Mouse (Mus musculus): ENCODE measurements at regions not wholly inside any gene's neighbourhood (a gene's known extent, or its start where the extent isn't known, plus 50 kb on each side); places are given as distances from the start of the nearest gene placed in this dataset.

DNA sequence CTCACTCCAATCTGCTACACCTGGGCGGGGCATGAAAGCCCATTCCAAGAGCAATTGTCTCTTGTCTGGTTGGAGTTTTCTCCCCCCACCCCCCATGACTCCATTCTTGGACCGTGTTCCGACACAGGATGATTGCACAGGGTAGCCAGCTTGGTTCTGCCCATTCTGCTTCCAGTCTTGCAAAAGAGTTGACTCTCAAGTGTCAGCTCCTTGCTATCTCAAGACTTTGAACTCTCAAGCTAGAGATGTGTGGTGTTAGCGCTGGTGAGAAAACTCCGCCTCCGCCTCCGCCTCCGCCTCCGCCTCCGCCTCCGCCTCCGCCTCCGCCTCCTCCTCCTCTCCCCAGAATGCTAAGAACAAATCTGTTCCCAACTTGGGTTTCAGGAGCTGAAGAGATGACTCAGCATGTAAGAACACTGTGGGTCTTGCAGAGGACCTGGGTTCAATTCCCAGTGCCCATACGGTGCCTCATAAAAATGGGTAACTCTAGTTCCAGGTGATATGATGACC lies 135.1 kb downstream of the Bcat1 start:
- Histone ChIP-seq H3K27ac (replicated peaks; ENCODE audit: low read depth, low read length) (no peak overlapping the region), H3K4me2 (ENCODE audit: low read depth, low read length) (no peak overlapping the region), H3K36me3 (ENCODE audit: control insufficient read depth, insufficient read depth, low read length) (no peaks in the 10 kb centered on the region), H3K4me3 (ENCODE audit: low read depth, low read length) (no peak overlapping the region), H3K4me1 (ENCODE audit: control insufficient read depth, insufficient read depth, low read length) (no peaks in the 10 kb centered on the region), H3K27me3 (replicated peaks; ENCODE audit: control insufficient read depth, insufficient read depth, low read length) (no peaks in the 10 kb centered on the region), H3K9me3 (ENCODE audit: control insufficient read depth, low read length) (no peaks in the 10 kb centered on the region), H3K9ac (ENCODE audit: low read depth, low read length) (no peak overlapping the region)
- ATAC-seq (ENCODE audit: low read depth) = no peak
- WGBS = 97% methylated on average over 14 of the region's 14 CpGs
- no peak for DNase-seq (ENCODE audit: low spot score)

DNA sequence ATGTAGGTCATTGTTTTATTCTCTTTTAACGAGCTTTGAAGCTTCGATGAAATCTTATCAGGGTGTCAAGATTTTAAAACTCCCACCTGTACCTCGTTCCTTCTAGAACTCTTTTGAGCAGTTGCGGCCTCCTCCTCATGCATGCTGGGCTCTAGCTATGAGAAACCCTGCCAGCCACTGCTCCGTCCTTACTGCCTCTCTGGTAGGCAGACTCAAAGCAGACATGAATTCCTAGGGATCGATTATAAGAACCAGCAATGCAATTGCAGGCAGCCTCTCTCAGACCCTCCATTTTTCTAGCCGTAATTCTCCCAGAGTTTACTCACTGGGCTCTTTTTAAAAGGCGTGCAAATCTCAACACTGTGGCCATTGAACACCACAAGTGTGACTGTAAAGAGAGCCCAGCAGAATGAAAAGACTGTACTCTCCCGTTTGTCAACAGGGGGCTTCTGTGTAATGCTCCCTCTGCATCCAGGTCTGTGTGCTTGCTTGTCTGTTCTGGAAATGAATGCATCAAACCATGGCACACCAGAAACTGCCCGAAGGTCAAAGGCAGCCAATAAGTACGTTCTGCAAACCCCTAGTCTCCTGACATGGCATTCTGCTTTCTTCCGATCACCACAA lies 137.3 kb downstream of the Bcat1 start:
- no peaks in the 10 kb centered on the region for H3K36me3 ChIP-seq (ENCODE audit: control insufficient read depth, insufficient read depth, low read length)
- H3K27me3 ChIP-seq (replicated peaks; ENCODE audit: control insufficient read depth, insufficient read depth, low read length) = no peaks in the 10 kb centered on the region
- no peaks in the 10 kb centered on the region for H3K4me1 ChIP-seq (ENCODE audit: control insufficient read depth, insufficient read depth, low read length)
- H3K4me3 ChIP-seq (ENCODE audit: low read depth, low read length) = no peak overlapping the region
- peak; percentile 7 for DNase-seq (ENCODE audit: low spot score)
- 0 out of 2 replicates have a peak overlapping the region, but pooled peaks have one; percentile 28 for H3K27ac ChIP-seq (replicated peaks; ENCODE audit: low read depth, low read length)
- H3K4me2 ChIP-seq (ENCODE audit: low read depth, low read length) = no peak overlapping the region
- ATAC-seq (ENCODE audit: low read depth) = no peak
- H3K9me3 ChIP-seq (ENCODE audit: control insufficient read depth, low read length) = no peaks in the 10 kb centered on the region
- WGBS = 74% methylated on average over 12 of the region's 12 CpGs
- H3K9ac ChIP-seq (ENCODE audit: low read depth, low read length) = no peak overlapping the region

DNA sequence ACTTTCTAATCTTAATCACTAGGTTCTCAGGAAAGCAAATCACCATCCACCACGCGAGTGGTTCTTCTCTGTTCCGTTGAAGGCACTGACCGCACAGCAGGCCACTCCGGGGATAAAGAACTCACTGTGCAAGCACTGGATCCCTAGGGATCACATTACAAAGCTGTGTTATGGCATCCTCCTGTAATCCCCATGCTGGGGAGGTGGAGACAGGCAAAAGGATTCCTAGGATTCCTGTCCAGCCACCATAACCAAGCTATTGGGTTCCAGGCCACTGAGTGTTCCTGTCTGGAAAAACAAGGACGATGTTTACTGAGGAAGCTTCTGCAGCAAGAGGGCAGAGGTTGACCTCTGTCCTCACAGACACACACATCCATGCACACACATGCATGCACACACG lies 138.8 kb downstream of the Bcat1 start:
- no peaks in the 10 kb centered on the region for H3K27me3 ChIP-seq (replicated peaks; ENCODE audit: control insufficient read depth, insufficient read depth, low read length)
- no peak overlapping the region for H3K9ac ChIP-seq (ENCODE audit: low read depth, low read length)
- no peak overlapping the region for H3K4me3 ChIP-seq (ENCODE audit: low read depth, low read length)
- H3K9me3 ChIP-seq (ENCODE audit: control insufficient read depth, low read length) = 0 out of 2 replicates have a peak, but pooled peaks cover 3% of the 10 kb centered on the region
- DNase-seq (ENCODE audit: low spot score) = peak; percentile 20
- H3K27ac ChIP-seq (replicated peaks; ENCODE audit: low read depth, low read length) = no peak overlapping the region
- WGBS = 47% methylated on average over 7 of the region's 7 CpGs
- no peaks in the 10 kb centered on the region for H3K36me3 ChIP-seq (ENCODE audit: control insufficient read depth, insufficient read depth, low read length)
- no peak overlapping the region for H3K4me2 ChIP-seq (ENCODE audit: low read depth, low read length)
- ATAC-seq (ENCODE audit: low read depth) = no peak
- no peaks in the 10 kb centered on the region for H3K4me1 ChIP-seq (ENCODE audit: control insufficient read depth, insufficient read depth, low read length)

DNA sequence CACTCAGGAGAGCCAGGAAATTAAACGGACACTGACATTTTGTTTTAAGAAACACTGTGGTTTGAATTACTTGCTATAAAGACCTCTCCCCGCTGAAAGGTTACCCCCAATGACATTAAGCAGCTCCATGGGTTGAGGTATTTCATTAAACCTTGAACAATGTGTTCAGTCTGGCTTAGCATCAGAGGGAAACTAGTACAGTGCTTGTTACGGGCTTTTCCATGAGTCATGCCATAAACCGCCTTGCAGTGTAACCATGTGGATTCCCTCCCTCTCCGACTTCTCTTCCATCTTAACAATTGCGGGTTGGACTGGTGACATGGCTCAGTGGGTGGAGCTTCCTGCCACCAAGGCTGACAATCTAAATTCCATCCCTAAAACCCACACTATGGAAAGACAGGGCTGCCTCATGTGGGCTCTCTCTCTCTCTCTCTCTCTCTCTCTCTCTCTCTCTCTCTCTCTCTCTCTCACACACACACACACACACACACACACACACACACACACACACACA lies 142.2 kb downstream of the Bcat1 start:
- Histone ChIP-seq H3K27me3 (replicated peaks; ENCODE audit: control insufficient read depth, insufficient read depth, low read length) (no peaks in the 10 kb centered on the region), H3K36me3 (ENCODE audit: control insufficient read depth, insufficient read depth, low read length) (no peaks in the 10 kb centered on the region), H3K4me2 (ENCODE audit: low read depth, low read length) (no peak overlapping the region), H3K4me3 (ENCODE audit: low read depth, low read length) (no peak overlapping the region), H3K9ac (ENCODE audit: low read depth, low read length) (no peak overlapping the region), H3K9me3 (ENCODE audit: control insufficient read depth, low read length) (0 out of 2 replicates have a peak, but pooled peaks cover 3% of the 10 kb centered on the region), H3K4me1 (ENCODE audit: control insufficient read depth, insufficient read depth, low read length) (no peaks in the 10 kb centered on the region), H3K27ac (replicated peaks; ENCODE audit: low read depth, low read length) (no peak overlapping the region)
- DNase-seq (ENCODE audit: low spot score) (no peak), ATAC-seq (ENCODE audit: low read depth) (no peak)
- 71% methylated on average over 6 of the region's 6 CpGs for WGBS

DNA sequence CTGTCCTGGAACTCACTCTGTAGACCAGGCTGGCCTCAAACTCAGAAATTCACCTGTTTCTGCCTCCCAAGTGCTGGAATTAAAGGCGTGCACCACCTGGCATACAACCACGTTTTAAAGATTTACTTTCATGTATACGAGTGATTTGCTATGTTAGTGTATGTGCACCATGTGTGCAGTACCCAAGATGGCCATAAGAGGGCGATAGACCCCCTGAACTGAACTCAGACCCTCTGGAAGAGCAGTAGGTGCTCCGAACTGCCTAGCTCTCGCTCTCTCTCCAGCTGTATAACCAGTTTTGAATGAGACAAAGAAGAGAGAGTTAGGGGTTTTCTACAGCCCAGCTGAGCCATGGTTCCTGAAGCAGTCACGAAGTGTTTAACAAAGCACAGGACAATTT lies 143.6 kb downstream of the Bcat1 start:
- Histone ChIP-seq H3K9me3 (ENCODE audit: control insufficient read depth, low read length) (0 out of 2 replicates have a peak, but pooled peaks cover 3% of the 10 kb centered on the region), H3K27ac (replicated peaks; ENCODE audit: low read depth, low read length) (no peak overlapping the region), H3K36me3 (ENCODE audit: control insufficient read depth, insufficient read depth, low read length) (no peaks in the 10 kb centered on the region), H3K27me3 (replicated peaks; ENCODE audit: control insufficient read depth, insufficient read depth, low read length) (no peaks in the 10 kb centered on the region), H3K9ac (ENCODE audit: low read depth, low read length) (no peak overlapping the region), H3K4me2 (ENCODE audit: low read depth, low read length) (no peak overlapping the region), H3K4me3 (ENCODE audit: low read depth, low read length) (no peak overlapping the region), H3K4me1 (ENCODE audit: control insufficient read depth, insufficient read depth, low read length) (no peaks in the 10 kb centered on the region)
- 80% methylated on average over 7 of the region's 7 CpGs for WGBS
- DNase-seq (ENCODE audit: low spot score) (no peak), ATAC-seq (ENCODE audit: low read depth) (no peak)

DNA sequence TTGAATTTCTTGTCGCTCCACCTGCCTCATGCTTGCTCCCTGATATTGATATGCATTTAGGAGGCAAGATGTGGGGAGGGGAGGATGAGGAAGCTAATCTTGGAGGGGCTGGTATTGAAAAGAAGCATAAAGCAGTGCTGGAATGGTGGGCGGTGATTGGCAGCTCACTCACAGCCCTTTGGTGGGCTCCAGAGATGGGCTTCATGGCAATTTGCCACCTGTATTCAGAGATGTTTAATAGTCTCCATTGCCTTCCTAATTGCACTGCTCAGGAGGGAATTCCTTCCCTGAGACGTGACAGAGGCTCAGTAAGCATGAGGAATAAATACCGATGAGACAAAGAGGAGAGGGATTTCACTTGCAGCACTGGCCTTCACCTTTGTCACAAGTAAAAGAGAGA lies 146.0 kb downstream of the Bcat1 start:
- DNase-seq (ENCODE audit: low spot score) (no peak), ATAC-seq (ENCODE audit: low read depth) (no peak)
- Histone ChIP-seq H3K9ac (ENCODE audit: low read depth, low read length) (no peak overlapping the region), H3K27me3 (replicated peaks; ENCODE audit: control insufficient read depth, insufficient read depth, low read length) (no peaks in the 10 kb centered on the region), H3K4me2 (ENCODE audit: low read depth, low read length) (no peak overlapping the region), H3K4me3 (ENCODE audit: low read depth, low read length) (no peak overlapping the region), H3K36me3 (ENCODE audit: control insufficient read depth, insufficient read depth, low read length) (no peaks in the 10 kb centered on the region), H3K9me3 (ENCODE audit: control insufficient read depth, low read length) (0 out of 2 replicates have a peak, but pooled peaks cover 3% of the 10 kb centered on the region), H3K4me1 (ENCODE audit: control insufficient read depth, insufficient read depth, low read length) (no peaks in the 10 kb centered on the region), H3K27ac (replicated peaks; ENCODE audit: low read depth, low read length) (no peak overlapping the region)
- WGBS = 71% methylated on average over 4 of the region's 4 CpGs

DNA sequence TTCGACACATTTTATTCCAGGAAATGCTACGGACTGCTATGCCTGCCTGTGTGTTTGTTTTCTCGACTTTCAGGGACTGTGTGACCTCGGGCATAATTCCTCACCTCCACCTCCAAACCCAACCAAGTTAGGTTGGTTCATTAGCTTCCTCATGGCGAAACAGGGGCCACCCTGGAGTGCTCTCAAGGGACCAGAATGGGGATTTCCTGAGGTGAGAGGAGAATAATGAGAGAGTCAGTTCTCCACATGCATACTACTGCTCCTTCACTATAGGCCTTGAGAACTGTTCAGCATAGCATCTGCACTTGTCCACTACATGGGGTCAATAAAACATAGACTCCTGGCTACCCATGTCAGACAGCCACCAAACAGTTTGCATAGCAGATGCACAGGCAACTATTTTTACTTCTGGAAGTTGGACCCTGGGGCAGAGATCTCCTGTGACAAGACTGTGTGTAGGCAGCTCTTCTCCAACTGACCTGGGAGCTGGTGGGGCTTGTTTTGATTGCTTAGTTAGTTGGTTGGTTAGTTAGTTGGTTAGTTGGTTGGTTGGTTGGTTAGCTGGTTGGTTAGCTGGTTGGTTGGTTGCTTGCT lies 146.6 kb downstream of the Bcat1 start:
- DNase-seq (ENCODE audit: low spot score) (no peak), ATAC-seq (ENCODE audit: low read depth) (no peak)
- Histone ChIP-seq H3K9me3 (ENCODE audit: control insufficient read depth, low read length) (0 out of 2 replicates have a peak, but pooled peaks cover 3% of the 10 kb centered on the region), H3K4me1 (ENCODE audit: control insufficient read depth, insufficient read depth, low read length) (no peaks in the 10 kb centered on the region), H3K9ac (ENCODE audit: low read depth, low read length) (no peak overlapping the region), H3K4me2 (ENCODE audit: low read depth, low read length) (no peak overlapping the region), H3K27ac (replicated peaks; ENCODE audit: low read depth, low read length) (no peak overlapping the region), H3K36me3 (ENCODE audit: control insufficient read depth, insufficient read depth, low read length) (no peaks in the 10 kb centered on the region), H3K27me3 (replicated peaks; ENCODE audit: control insufficient read depth, insufficient read depth, low read length) (no peaks in the 10 kb centered on the region), H3K4me3 (ENCODE audit: low read depth, low read length) (no peak overlapping the region)
- WGBS = 68% methylated on average over 5 of the region's 5 CpGs

DNA sequence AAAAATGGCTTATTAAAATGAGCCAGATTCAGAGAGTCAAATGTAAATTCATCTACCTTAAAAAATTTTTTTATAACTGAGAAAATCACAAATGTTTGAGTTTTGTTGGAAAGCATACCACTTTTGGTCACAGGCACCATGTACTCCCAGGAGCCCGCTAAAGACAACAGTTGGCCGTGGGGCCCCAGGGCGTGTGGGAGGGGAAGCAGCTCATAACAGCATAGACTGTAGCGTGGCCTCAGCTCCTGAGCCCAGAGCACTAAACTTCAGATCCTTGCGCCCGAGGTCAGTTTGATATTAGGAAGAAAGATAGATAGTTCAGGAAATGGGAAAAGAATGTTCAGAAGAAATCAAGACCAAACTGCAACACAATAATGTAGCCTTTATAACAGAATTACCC lies 145.8 kb upstream of the Sox5 start:
- H3K4me2 ChIP-seq (ENCODE audit: low read depth, low read length) = no peak overlapping the region
- H3K4me3 ChIP-seq (ENCODE audit: low read depth, low read length) = no peak overlapping the region
- H3K4me1 ChIP-seq (ENCODE audit: control insufficient read depth, insufficient read depth, low read length) = no peaks in the 10 kb centered on the region
- H3K27ac ChIP-seq (replicated peaks; ENCODE audit: low read depth, low read length) = no peak overlapping the region
- DNase-seq (ENCODE audit: low spot score) = no peak
- no peak overlapping the region for H3K9ac ChIP-seq (ENCODE audit: low read depth, low read length)
- ATAC-seq (ENCODE audit: low read depth) = no peak
- H3K36me3 ChIP-seq (ENCODE audit: control insufficient read depth, insufficient read depth, low read length) = no peaks in the 10 kb centered on the region
- no peaks in the 10 kb centered on the region for H3K27me3 ChIP-seq (replicated peaks; ENCODE audit: control insufficient read depth, insufficient read depth, low read length)
- 56% methylated on average over 6 of the region's 6 CpGs for WGBS
- 0 out of 2 replicates have a peak, but pooled peaks cover 3% of the 10 kb centered on the region for H3K9me3 ChIP-seq (ENCODE audit: control insufficient read depth, low read length)

Measured in embryonic facial prominence, embryonic 14.5 days (tissue).